Mouse (Mus musculus): ENCODE results near the gene Cstad. TPM values are rescaled to one million over a fixed set of nuclear protein-coding genes. Genes with fewer than 3 reads are reported as not detected.

Gene Cstad
- polyA plus RNA-seq, 1 experiment from 2014 or later = 1.7 TPM

DNA sequence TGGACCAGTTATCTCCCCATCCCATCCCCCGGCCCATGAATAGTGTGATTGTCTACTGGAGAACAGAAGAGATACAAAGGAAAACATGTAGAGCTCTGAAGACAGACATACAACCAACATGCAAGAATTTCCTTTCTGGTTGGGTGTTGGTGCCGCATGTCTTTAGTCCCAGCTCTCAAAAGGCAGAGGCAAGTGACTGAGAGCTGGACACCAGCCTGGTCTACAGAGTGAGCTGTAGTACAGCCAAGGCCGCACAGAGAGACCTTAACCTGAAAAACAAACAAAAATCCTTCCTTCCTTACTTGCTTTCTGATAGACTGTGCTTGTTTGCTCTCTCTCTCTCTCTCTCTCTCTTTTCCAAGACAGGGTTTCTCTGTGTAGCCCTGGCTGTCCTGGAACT is 32.5 kb downstream of the Cstad start:
- H3K4me3 ChIP-seq (ENCODE audit: low read depth, low read length) = no peak overlapping the region
- WGBS = 86% methylated on average over 3 of the region's 3 CpGs
- H3K9me3 ChIP-seq (ENCODE audit: control insufficient read depth, low read length) = no peaks in the 10 kb centered on the region
- H3K4me1 ChIP-seq (ENCODE audit: control insufficient read depth, insufficient read depth, low read length) = no peaks in the 10 kb centered on the region
- no peak overlapping the region for H3K9ac ChIP-seq (ENCODE audit: low read depth, low read length)
- no peak overlapping the region for H3K4me2 ChIP-seq (ENCODE audit: low read depth, low read length)
- no peaks in the 10 kb centered on the region for H3K36me3 ChIP-seq (ENCODE audit: control insufficient read depth, insufficient read depth, low read length)
- ATAC-seq (ENCODE audit: low read depth) = no peak
- DNase-seq (ENCODE audit: low spot score) = no peak
- no peaks in the 10 kb centered on the region for H3K27me3 ChIP-seq (replicated peaks; ENCODE audit: control insufficient read depth, insufficient read depth, low read length)
- no peak overlapping the region for H3K27ac ChIP-seq (replicated peaks; ENCODE audit: low read depth, low read length)

DNA sequence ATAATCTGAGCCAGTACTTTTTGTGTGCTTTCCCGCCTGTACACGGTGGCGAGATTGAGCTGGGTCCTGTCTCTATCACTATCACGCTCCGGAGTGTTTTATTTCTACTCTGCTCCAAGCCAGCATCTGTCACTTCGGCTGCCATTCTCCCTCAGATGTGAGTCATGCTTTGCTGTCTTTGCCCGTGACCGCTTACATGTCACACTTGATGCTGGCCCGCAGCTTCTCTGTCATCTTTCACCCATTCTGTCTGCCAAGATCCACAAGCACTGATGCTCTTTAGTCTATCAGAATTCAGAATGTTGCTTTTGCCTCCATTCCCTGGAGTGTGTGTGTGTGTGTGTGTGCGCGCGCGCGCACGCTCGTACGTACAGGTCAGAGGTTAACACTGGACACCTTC is 33.5 kb downstream of the Cstad start:
- ATAC-seq (ENCODE audit: low read depth) = no peak

DNA sequence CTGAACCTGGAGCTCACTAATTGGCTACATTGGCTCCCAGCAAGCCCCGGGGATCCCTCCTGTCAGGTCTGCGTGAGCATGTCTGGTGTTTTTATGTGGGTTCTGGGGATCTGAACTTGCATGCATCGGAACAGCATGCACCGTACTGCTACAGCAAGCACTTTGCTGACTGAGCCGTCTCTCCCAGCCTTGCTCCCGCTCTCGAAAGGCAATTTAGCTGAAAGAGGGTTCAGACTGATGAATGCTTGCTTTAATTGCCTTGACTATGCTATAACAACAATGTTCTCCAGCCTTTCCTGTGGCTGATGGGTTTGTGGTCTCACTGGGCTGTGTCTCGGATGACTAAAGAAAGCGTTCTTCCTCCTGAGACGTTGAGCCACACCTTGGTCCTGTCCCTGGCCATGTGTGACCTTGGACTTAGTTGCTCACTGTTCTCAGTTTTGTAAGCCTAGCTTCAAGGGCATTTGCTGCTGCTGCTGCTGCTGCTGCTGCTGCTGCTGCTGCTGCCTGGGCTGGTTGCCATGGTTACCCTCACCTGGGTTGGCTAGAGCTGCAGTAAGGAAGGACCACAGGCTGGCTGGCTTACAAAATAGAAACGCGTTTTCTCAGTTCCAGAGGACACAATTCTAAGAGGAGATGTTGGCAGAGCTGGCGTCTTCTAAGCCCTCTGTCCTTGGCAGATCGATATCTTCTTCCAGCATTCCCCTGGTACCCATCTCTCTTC is 34.4 kb downstream of the Cstad start:
- 57% methylated on average over 14 of the region's 14 CpGs for WGBS
- Histone ChIP-seq H3K27me3 (replicated peaks; ENCODE audit: control insufficient read depth, insufficient read depth, low read length) (no peaks in the 10 kb centered on the region), H3K27ac (replicated peaks; ENCODE audit: low read depth, low read length) (no peak overlapping the region; the same call in 1 of the 2 replicates), H3K36me3 (ENCODE audit: control insufficient read depth, insufficient read depth, low read length) (no peaks in the 10 kb centered on the region), H3K9me3 (ENCODE audit: control insufficient read depth, low read length) (no peaks in the 10 kb centered on the region), H3K9ac (ENCODE audit: low read depth, low read length) (no peak overlapping the region), H3K4me2 (ENCODE audit: low read depth, low read length) (no peak overlapping the region), H3K4me1 (ENCODE audit: control insufficient read depth, insufficient read depth, low read length) (no peaks in the 10 kb centered on the region), H3K4me3 (ENCODE audit: low read depth, low read length) (no peak overlapping the region)
- DNase-seq (ENCODE audit: low spot score) (no peak), ATAC-seq (ENCODE audit: low read depth) (no peak)

More for the DNA sequence above, 33.5 kb downstream of the Cstad start:
- Histone ChIP-seq H3K4me1 (ENCODE audit: control insufficient read depth, insufficient read depth, low read length) (no peaks in the 10 kb centered on the region), H3K9me3 (ENCODE audit: control insufficient read depth, low read length) (no peaks in the 10 kb centered on the region), H3K36me3 (ENCODE audit: control insufficient read depth, insufficient read depth, low read length) (no peaks in the 10 kb centered on the region), H3K27me3 (replicated peaks; ENCODE audit: control insufficient read depth, insufficient read depth, low read length) (no peaks in the 10 kb centered on the region), H3K4me2 (ENCODE audit: low read depth, low read length) (no peak overlapping the region), H3K27ac (replicated peaks; ENCODE audit: low read depth, low read length) (no peak overlapping the region), H3K4me3 (ENCODE audit: low read depth, low read length) (no peak overlapping the region), H3K9ac (ENCODE audit: low read depth, low read length) (no peak overlapping the region)
- no peak for DNase-seq (ENCODE audit: low spot score)
- 92% methylated on average over 17 of the region's 17 CpGs for WGBS

DNA sequence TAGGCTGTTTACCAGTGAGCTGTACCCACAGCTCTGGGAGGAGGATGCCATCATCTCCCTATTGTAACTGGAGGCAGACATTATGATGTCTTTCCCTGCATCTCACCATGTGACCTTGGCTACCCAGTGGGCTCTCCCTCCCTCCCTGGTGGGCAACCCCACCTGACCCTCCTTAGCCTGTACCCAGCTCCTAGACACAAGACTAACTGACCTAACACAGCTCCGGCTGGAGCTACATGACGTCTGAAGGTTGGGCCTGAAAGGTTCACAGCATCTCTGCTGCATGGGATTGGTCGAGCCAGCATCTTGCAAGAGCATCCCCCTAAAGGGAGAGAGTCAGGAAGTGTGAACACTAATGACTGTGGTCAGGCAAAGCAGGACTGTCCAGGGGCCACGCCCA is 35.0 kb downstream of the Cstad start:
- no peak for DNase-seq (ENCODE audit: low spot score)
- 74% methylated on average over 4 of the region's 4 CpGs for WGBS
- ATAC-seq (ENCODE audit: low read depth) = no peak
- Histone ChIP-seq H3K36me3 (ENCODE audit: control insufficient read depth, insufficient read depth, low read length) (no peaks in the 10 kb centered on the region), H3K9me3 (ENCODE audit: control insufficient read depth, low read length) (no peaks in the 10 kb centered on the region), H3K4me2 (ENCODE audit: low read depth, low read length) (no peak overlapping the region), H3K9ac (ENCODE audit: low read depth, low read length) (no peak overlapping the region), H3K27ac (replicated peaks; ENCODE audit: low read depth, low read length) (no peak overlapping the region), H3K27me3 (replicated peaks; ENCODE audit: control insufficient read depth, insufficient read depth, low read length) (no peaks in the 10 kb centered on the region), H3K4me3 (ENCODE audit: low read depth, low read length) (no peak overlapping the region), H3K4me1 (ENCODE audit: control insufficient read depth, insufficient read depth, low read length) (no peaks in the 10 kb centered on the region)

DNA sequence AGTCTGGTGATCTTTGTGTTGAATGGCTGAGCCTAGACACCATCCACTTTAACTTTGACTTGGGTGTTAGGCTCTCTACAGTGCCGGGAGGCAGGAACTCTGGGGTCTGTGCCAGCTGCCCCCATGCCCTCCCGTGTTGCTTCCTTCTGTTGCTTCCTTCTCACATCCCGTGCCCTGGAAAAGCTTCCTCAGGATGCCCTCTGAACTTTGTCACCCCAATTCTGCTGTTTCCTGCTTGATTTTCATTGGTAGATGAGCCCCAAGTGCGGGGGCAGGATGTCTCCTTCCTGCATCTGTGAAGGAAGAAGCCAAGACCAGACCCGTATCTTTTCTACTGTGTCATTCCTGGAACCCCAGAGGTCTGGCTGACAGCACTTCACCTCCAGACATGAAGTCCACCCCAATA is 41.4 kb downstream of the Cstad start:
- no peaks in the 10 kb centered on the region for H3K9me3 ChIP-seq (ENCODE audit: control insufficient read depth, low read length)
- H3K36me3 ChIP-seq (ENCODE audit: control insufficient read depth, insufficient read depth, low read length) = no peaks in the 10 kb centered on the region
- no peak overlapping the region for H3K4me2 ChIP-seq (ENCODE audit: low read depth, low read length)
- 57% methylated on average over 5 of the region's 5 CpGs for whole genome bisulfite sequencing
- H3K4me1 ChIP-seq (ENCODE audit: control insufficient read depth, insufficient read depth, low read length) = peaks cover 20% of the 10 kb centered on the region
- H3K27me3 ChIP-seq (replicated peaks; ENCODE audit: control insufficient read depth, insufficient read depth, low read length) = no peaks in the 10 kb centered on the region
- peak overlapping the region; percentile 31; the same call in 1 of the 2 replicates for H3K9ac ChIP-seq (ENCODE audit: low read depth, low read length)
- ATAC-seq (ENCODE audit: low read depth) = no peak
- H3K27ac ChIP-seq (replicated peaks; ENCODE audit: low read depth, low read length) = no peak overlapping the region; the same call in 1 of the 2 replicates
- no peak for DNase-seq (ENCODE audit: low spot score)
- no peak overlapping the region for H3K4me3 ChIP-seq (ENCODE audit: low read depth, low read length)

DNA sequence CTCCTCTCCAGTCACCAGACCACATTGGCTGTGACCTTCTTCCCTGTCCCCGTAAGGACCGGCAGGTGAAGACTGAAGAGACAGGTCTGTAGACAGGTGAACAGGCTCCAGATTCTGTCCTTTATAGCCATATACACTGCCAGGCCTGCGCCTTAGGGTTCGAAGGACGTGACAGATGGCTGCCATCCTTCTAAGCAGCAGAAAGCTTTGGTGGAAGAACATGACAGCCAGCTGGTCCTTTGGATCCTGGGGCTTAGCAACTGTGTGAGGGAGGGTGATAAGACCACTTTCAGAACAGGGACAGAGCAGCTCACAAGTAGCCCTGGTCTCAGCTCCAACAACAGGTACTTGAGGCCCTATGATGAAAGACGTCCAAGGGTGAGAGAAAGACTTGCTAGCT is 43.2 kb downstream of the Cstad start:
- no peak overlapping the region for H3K27ac ChIP-seq (replicated peaks; ENCODE audit: low read depth, low read length)
- H3K4me1 ChIP-seq (ENCODE audit: control insufficient read depth, insufficient read depth, low read length) = peaks cover 20% of the 10 kb centered on the region
- H3K36me3 ChIP-seq (ENCODE audit: control insufficient read depth, insufficient read depth, low read length) = no peaks in the 10 kb centered on the region
- no peak overlapping the region for H3K9ac ChIP-seq (ENCODE audit: low read depth, low read length)
- no peak overlapping the region for H3K4me2 ChIP-seq (ENCODE audit: low read depth, low read length)
- no peaks in the 10 kb centered on the region for H3K9me3 ChIP-seq (ENCODE audit: control insufficient read depth, low read length)
- no peak overlapping the region for H3K4me3 ChIP-seq (ENCODE audit: low read depth, low read length)
- ATAC-seq (ENCODE audit: low read depth) (no peak), DNase-seq (ENCODE audit: low spot score) (no peak)
- WGBS = 87% methylated on average over 6 of the region's 6 CpGs
- no peaks in the 10 kb centered on the region for H3K27me3 ChIP-seq (replicated peaks; ENCODE audit: control insufficient read depth, insufficient read depth, low read length)

DNA sequence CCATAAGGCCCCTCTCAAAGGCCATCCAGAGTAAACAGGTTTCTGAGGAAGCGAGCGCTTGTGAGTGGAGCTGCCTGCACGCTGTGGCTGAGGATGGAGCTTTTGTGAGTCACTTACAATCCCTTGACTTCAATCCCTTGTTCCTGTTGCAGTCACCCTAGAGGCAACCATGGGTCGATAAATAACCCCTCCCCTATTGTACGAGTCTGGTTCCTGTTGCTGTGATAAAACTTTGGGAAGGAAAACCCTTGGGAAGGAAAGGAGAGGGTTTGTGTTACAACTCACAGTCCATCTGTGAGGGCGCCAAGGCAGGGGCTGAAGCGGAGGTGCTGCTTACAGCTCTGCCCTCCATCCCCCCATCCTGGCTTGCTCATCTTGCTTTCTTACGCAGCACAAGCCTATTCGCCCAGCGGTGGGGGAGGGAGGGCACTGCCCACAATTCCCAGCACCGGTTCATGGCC is 45.2 kb downstream of the Cstad start:
- H3K27me3 ChIP-seq (replicated peaks; ENCODE audit: control insufficient read depth, insufficient read depth, low read length) = no peaks in the 10 kb centered on the region
- peak overlapping the region; percentile 81 for H3K27ac ChIP-seq (replicated peaks; ENCODE audit: low read depth, low read length)
- 0 out of 2 replicates have a peak overlapping the region, but pooled peaks have one; percentile 18 for H3K4me2 ChIP-seq (ENCODE audit: low read depth, low read length)
- no peaks in the 10 kb centered on the region for H3K9me3 ChIP-seq (ENCODE audit: control insufficient read depth, low read length)
- H3K36me3 ChIP-seq (ENCODE audit: control insufficient read depth, insufficient read depth, low read length) = no peaks in the 10 kb centered on the region
- peaks cover 20% of the 10 kb centered on the region for H3K4me1 ChIP-seq (ENCODE audit: control insufficient read depth, insufficient read depth, low read length)
- H3K9ac ChIP-seq (ENCODE audit: low read depth, low read length) = peak overlapping the region; percentile 49
- WGBS = 14% methylated on average over 11 of the region's 11 CpGs
- ATAC-seq (ENCODE audit: low read depth) (peak; percentile 56; the same call in 1 of the 2 replicates), DNase-seq (ENCODE audit: low spot score) (peak; percentile 73)
- no peak overlapping the region for H3K4me3 ChIP-seq (ENCODE audit: low read depth, low read length)

DNA sequence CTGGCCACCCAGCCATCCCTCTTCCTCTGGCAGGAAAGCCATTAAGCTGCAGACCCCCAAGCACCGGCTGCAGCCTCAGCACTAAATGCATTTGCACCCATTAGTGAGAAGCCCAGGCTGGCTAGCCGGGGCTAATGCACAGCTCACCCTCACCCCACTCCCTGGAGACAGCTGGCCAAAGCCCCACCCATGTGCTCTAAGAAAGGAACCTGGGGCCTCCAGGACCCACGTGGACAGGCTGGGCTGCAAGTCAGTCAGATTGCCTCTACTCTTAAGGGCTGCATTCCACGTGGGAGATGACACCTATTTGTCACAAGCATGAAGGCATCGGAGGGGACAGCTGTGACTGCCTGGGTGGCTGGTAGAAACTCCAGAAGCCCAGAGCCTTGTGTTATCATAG is 48.0 kb downstream of the Cstad start:
- ATAC-seq (ENCODE audit: low read depth) = 0 out of 2 replicates have a peak, but pooled peaks have one; percentile 19
- WGBS = 36% methylated on average over 5 of the region's 5 CpGs
- no peaks in the 10 kb centered on the region for H3K36me3 ChIP-seq (ENCODE audit: control insufficient read depth, insufficient read depth, low read length)
- no peaks in the 10 kb centered on the region for H3K9me3 ChIP-seq (ENCODE audit: control insufficient read depth, low read length)
- H3K4me1 ChIP-seq (ENCODE audit: control insufficient read depth, insufficient read depth, low read length) = peaks cover 24% of the 10 kb centered on the region
- no peaks in the 10 kb centered on the region for H3K27me3 ChIP-seq (replicated peaks; ENCODE audit: control insufficient read depth, insufficient read depth, low read length)
- no peak for DNase-seq (ENCODE audit: low spot score)
- no peak overlapping the region for H3K4me3 ChIP-seq (ENCODE audit: low read depth, low read length)
- no peak overlapping the region for H3K4me2 ChIP-seq (ENCODE audit: low read depth, low read length)
- H3K27ac ChIP-seq (replicated peaks; ENCODE audit: low read depth, low read length) = no peak overlapping the region
- no peak overlapping the region for H3K9ac ChIP-seq (ENCODE audit: low read depth, low read length)

DNA sequence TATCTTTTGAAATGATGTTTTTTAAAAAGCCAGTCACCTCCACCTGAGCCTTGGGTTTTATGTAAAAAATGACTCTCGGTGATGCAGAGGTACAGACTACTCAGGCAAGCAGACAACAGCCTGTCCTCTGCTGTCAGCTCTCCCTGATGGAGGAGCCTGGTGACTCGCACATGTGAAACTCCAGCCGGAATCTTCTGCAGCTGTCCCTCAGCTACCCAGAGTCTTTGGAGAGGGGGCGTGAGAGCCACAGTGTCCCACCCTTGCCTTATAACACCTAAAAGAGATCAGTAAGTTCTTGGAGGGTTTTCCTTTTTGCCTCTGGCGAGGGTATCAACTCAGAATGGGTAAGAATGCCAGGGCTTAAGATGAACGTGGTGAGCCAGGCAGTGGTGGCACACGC is 48.6 kb downstream of the Cstad start:
- WGBS = 70% methylated on average over 7 of the region's 7 CpGs
- Histone ChIP-seq H3K27me3 (replicated peaks; ENCODE audit: control insufficient read depth, insufficient read depth, low read length) (no peaks in the 10 kb centered on the region), H3K4me2 (ENCODE audit: low read depth, low read length) (no peak overlapping the region), H3K27ac (replicated peaks; ENCODE audit: low read depth, low read length) (no peak overlapping the region), H3K4me3 (ENCODE audit: low read depth, low read length) (no peak overlapping the region), H3K4me1 (ENCODE audit: control insufficient read depth, insufficient read depth, low read length) (peaks cover 28% of the 10 kb centered on the region), H3K9ac (ENCODE audit: low read depth, low read length) (no peak overlapping the region), H3K36me3 (ENCODE audit: control insufficient read depth, insufficient read depth, low read length) (no peaks in the 10 kb centered on the region), H3K9me3 (ENCODE audit: control insufficient read depth, low read length) (no peaks in the 10 kb centered on the region)
- ATAC-seq (ENCODE audit: low read depth) = no peak
- no peak for DNase-seq (ENCODE audit: low spot score)
